Mouse (Mus musculus) T-cell, adult 2 months (primary cell): ENCODE results near the gene Mrgpra2a.
"Not testable (repeated sequence)": the region's sequence is repeated elsewhere in the genome, so short reads cannot be mapped to it uniquely, and the experiment has no call there.

Experiments
- DNase-seq: peaks from one replicate; pipeline ENCODE4 v3.0.0; 2022; ENCODE audit warnings: low spot score

Gene Mrgpra2a

DNA sequence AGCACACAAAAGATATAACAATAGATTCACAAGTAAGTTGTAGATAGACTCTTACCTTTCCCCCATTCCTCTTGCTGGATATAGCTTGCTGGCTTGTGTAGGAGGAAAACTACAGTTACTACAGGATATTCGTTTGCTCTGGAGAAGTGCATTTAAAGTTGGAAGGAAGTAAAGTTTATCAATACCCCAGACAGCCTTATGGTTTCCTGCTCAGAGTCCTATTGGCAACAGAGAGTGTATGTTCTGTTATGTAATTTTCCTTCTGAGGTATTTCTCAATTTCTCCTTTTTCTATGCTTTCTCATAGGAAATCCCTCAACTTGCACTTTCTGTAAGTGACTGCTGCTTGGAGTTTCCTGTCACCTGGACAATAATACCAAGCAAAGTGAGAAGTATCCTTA lies at the start of gene Mrgpra2a:
TSS of gene Mrgpra2a (minus strand) at position 125 of the 400 bp plus-strand sequence.
- DNase-seq: not testable (repeated sequence)

GRCm38 (mm10) chr7:47491266-47491665 lies 39.3 kb upstream of the Mrgpra2a start:
- not testable (repeated sequence) for DNase-seq

GRCm38 (mm10) chr7:47489438-47489837 lies 37.5 kb upstream of the Mrgpra2a start:
- DNase-seq: not testable (repeated sequence)

DNA sequence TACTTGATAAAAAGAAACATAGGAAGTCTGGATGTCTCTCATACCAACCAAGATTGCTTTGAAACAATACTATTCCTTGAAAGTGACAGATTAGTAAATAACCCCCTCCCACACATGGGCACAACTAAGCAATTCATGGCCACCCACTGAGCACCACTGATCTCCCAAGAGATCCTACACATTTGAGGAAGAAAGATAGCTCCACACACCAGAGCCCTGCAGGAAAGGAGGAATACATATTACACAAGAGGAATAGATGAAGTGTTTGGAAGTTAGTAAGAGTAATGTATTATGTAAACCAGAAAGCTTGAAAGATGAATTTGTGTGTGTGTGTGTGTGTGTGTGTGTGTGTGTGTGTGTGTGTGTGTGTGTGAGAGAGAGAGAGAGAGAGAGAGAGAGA lies 31.2 kb upstream of the Mrgpra2a start:
- DNase-seq: not testable (repeated sequence)

DNA sequence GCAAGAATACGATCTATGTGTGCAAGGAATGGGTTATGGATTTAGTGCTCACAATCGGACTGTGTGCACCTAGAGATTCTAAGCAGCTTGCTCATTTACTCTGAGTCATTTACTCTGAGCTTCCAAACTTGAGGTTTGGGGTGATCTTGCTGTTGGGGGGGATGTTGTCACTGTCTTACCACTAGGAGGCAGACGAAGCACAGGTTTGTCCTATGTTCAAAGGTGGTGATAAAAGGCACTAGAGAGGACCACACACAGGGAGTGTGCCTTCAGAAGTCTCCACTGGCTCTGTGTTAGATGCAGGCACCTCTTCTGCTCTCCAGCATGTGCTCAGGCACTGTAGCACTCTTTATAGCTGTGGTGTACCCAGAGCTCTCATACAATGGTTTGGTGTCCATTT lies 22.0 kb upstream of the Mrgpra2a start:
- not testable (repeated sequence) for DNase-seq

DNA sequence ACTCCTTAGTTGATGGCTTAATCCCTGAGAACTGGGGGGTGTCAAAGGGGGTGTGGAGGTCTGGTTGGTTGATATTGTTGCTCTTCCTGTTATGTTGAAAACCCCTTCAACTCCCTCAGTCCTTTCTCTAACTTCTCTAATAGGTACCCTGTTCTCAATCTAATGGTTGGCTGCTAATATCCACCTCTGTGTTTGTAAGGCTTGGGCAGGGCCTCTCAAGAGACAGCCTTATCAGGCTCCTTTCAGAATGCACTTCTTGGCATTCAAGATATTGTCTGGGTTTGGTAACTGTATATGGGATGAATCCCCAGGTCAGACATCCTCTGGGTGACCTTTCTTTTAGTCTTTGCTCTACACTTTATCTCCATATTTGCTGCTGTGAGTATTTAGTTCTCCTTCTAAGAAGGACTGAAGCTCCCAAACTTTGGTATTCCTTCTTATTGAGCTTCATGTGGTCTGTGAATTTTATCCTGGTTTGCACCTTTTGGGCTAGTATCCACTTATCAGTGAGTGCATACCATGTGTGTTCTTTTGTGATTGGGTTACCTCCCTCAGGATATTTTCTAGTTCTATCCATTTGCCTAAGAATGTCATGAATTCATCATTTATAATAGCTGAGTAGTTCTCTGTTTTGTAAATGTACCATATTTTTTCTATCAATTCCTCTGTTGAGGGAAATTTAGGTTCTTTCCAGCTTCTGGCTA lies 13.5 kb upstream of the Mrgpra2a start:
- DNase-seq: not testable (repeated sequence)

DNA sequence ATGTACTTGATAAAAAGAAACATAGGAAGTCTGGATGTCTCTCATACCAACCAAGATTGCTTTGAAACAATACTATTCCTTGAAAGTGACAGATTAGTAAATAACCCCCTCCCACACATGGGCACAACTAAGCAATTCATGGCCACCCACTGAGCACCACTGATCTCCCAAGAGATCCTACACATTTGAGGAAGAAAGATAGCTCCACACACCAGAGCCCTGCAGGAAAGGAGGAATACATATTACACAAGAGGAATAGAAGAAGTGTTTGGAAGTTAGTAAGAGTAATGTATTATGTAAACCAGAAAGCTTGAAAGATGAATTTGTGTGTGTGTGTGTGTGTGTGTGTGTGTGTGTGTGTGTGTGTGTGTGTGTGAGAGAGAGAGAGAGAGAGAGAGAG lies 6.2 kb downstream of the Mrgpra2a start:
- DNase-seq: not testable (repeated sequence)

DNA sequence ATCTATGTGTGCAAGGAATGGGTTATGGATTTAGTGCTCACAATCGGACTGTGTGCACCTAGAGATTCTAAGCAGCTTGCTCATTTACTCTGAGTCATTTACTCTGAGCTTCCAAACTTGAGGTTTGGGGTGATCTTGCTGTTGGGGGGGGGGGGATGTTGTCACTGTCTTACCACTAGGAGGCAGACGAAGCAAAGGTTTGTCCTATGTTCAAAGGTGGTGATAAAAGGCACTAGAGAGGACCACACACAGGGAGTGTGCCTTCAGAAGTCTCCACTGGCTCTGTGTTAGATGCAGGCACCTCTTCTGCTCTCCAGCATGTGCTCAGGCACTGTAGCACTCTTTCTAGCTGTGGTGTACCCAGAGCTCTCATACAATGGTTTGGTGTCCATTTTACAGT lies 15.5 kb downstream of the Mrgpra2a start:
- not testable (repeated sequence) for DNase-seq

DNA sequence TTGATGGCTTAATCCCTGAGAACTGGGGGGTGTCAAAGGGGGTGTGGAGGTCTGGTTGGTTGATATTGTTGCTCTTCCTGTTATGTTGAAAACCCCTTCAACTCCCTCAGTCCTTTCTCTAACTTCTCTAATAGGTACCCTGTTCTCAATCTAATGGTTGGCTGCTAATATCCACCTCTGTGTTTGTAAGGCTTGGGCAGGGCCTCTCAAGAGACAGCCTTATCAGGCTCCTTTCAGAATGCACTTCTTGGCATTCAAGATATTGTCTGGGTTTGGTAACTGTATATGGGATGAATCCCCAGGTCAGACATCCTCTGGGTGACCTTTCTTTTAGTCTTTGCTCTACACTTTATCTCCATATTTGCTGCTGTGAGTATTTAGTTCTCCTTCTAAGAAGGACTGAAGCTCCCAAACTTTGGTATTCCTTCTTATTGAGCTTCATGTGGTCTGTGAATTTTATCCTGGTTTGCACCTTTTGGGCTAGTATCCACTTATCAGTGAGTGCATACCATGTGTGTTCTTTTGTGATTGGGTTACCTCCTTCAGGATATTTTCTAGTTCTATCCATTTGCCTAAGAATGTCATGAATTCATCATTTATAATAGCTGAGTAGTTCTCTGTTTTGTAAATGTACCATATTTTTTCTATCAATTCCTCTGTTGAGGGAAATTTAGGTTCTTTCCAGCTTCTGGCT lies 24.0 kb downstream of the Mrgpra2a start:
- not testable (repeated sequence) for DNase-seq

GRCm38 (mm10) chr7:47410602-47411001 lies 41.3 kb downstream of the Mrgpra2a start:
- DNase-seq: no peak

- no peak for DNase-seq
Measured at GRCm38 (mm10) chr7:47409545-47409944, 42.4 kb downstream of the Mrgpra2a start.

DNA sequence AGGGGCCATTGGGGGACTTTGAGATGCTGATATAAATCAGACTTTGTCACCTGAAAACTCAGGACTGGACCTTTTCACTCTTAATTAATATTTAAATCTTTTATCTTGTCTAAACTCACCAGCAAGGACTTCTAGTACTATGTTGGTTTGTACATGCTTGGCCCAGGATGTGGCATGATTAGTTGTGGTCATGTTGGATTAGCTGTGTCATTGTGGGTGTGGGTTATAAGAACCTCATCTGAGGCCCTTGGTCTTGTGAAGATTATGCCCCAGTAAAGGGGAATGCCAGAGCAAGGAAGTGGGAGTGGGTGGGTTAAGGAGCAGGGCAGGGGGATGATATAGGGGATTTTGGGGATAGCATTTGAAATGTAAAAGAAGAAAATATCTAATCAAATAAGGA lies 50.8 kb downstream of the Mrgpra2a start:
- no peak for DNase-seq
